Mouse (Mus musculus) midbrain, embryonic 11.5 days (tissue): Measurements from ENCODE around the gene Recql. TPM values are rescaled to one million over a fixed set of nuclear protein-coding genes. Genes with fewer than 3 reads are reported as not detected.
A peak's percentile ranks its signal among the peaks of the same experiment; 100 is the strongest.

Experiments used
- ATAC-seq: fragments of 200-750 bp; cut with Nextera tagmentation; 2 replicates; pipeline ENCODE4 v1.8.0; 2017; ENCODE audit warnings: moderate TSS enrichment, moderate library complexity; ENCODE audit not compliant: low FRiP score
- DNase-seq: peaks from one replicate; pipeline ENCODE4 v3.0.0; 2015; ENCODE audit warnings: low spot score; ENCODE audit errors: missing footprints
- H3K27ac ChIP-seq: fragments of 300-500 bp; sonication (generic); 2 replicates; pipeline ENCODE4 v1.5.1; 2014; ENCODE audit warnings: low read depth, low read length
- H3K27me3 ChIP-seq: fragments of 300-500 bp; sonication (generic); 2 replicates; pipeline ENCODE4 v1.6.1; 2014; ENCODE audit warnings: mild to moderate bottlenecking, low read length, moderate library complexity, mixed read lengths; ENCODE audit not compliant: control insufficient read depth, insufficient read depth
- H3K36me3 ChIP-seq: fragments of 300-500 bp; sonication (generic); 2 replicates; pipeline ENCODE4 v1.6.1; 2014; ENCODE audit warnings: mild to moderate bottlenecking, low read length, moderate library complexity, mixed read lengths; ENCODE audit not compliant: control insufficient read depth, insufficient read depth
- H3K4me1 ChIP-seq: fragments of 300-500 bp; sonication (generic); 2 replicates; pipeline ENCODE4 v1.6.1; 2014; ENCODE audit warnings: low read length; ENCODE audit not compliant: control insufficient read depth, insufficient read depth
- H3K4me2 ChIP-seq: fragments of 300-500 bp; sonication (generic); 2 replicates; pipeline ENCODE4 v1.6.1; 2014; ENCODE audit warnings: mild to moderate bottlenecking, moderate library complexity
- H3K4me3 ChIP-seq: fragments of 300-500 bp; sonication (generic); 2 replicates; pipeline ENCODE4 v1.5.1; 2014; ENCODE audit warnings: low read depth, low read length
- H3K9ac ChIP-seq: fragments of 300-500 bp; sonication (generic); 2 replicates; pipeline ENCODE4 v1.6.1; 2014; ENCODE audit warnings: low read length
- H3K9me3 ChIP-seq: fragments of 300-500 bp; sonication (generic); 2 replicates; pipeline ENCODE4 v1.6.1; 2016; ENCODE audit warnings: low read length; ENCODE audit not compliant: control insufficient read depth
- WGBS: fragments of 180-500 bp; shearing (Covaris S2); extraction: QIAGEN DNeasy Blood & Tissue Kit; methylation state at CpG from one replicate; pipeline ENCODE4 v1.1.7; 2014; 5-methylcytosine and 5-hydroxymethylcytosine counted together
- polyA plus RNA-seq: library from polyadenylated mRNA; unstranded; fragments of >200 nt; fragmentation: Nextera tagmentation; extraction: Ambion mirVana; gene quantifications from 2 replicates; pipeline ENCODE4 v1.2.1, GENCODE M21; 2014

Gene Recql
- polyA plus RNA-seq: 41.3 and 47.8 TPM in 2 replicates

DNA sequence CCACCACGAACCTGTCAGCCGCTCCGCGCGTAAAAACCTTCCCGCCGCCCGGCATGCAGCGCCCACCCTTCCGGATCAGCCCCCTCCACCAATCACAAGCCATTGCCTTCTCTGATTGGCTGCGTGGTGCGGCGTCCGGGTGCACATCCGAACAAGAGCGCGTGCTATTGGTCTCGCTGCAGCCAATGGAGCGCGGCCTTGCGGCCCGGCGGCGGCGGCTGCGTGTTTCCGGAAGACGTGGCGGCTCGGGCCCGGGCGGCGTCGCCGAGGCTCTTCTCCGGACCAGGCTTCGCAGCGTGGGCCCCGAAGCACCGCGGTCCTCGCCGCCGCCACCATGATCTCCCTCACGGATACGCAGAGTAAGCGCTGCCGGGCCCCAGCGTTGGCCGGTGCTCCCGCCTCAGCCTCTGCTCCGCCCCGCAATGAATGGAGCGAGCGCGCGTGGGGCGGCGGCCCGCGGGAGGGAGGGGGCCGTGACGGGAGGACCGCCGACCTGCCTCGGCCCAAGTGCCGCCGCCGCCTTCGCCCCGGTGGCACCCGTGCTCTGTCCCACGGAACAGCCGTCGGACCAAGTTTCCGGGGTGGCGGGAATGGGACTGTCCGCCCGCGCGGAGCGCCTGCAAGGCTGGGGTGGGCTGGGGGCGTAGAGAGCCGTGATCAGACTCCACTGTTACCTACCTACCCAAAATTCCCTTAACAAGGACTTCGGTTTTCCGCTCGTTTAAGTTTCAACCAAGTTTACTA, at the start of gene Recql, which contains the start of gene Golt1b:
Gene Recql (minus strand): TSS at position 77 of the 744 bp plus-strand sequence.
Gene Golt1b (plus strand): TSS at position 211 of the 744 bp plus-strand sequence.
- Histone ChIP-seq H3K4me2 (peak within 1 kb of the TSS; percentile 76), H3K9ac (peak within 1 kb of the TSS; percentile 88), H3K27ac (no peak within 1 kb of the TSS), H3K9me3 (no peaks in the 10 kb centered on the region), H3K36me3 (no peaks in the 10 kb centered on the region), H3K27me3 (no peaks in the 10 kb centered on the region), H3K4me1 (peaks cover 13% of the 10 kb centered on the region), H3K4me3 (peak within 1 kb of the TSS; percentile 96)
- DNase-seq (peak; percentile 100), ATAC-seq (peak; percentile 100)
- under 1% methylated on average over 86 of the region's 87 CpGs for WGBS

GRCm38 (mm10) chr6:142429072-142429471, 42.2 kb upstream of the Recql start:
- Histone ChIP-seq H3K4me2 (no peak overlapping the region), H3K27ac (no peak overlapping the region), H3K27me3 (no peaks in the 10 kb centered on the region), H3K9me3 (no peaks in the 10 kb centered on the region), H3K4me3 (no peak overlapping the region), H3K4me1 (no peaks in the 10 kb centered on the region), H3K9ac (no peak overlapping the region), H3K36me3 (no peaks in the 10 kb centered on the region)
- ATAC-seq (no peak), DNase-seq (no peak)

- DNase-seq (no peak), ATAC-seq (no peak)
- WGBS: 73% methylated on average over 7 of the region's 7 CpGs
These were observed 38.1 kb upstream of the Recql start for GRCm38 (mm10) chr6:142424976-142425375.

DNA sequence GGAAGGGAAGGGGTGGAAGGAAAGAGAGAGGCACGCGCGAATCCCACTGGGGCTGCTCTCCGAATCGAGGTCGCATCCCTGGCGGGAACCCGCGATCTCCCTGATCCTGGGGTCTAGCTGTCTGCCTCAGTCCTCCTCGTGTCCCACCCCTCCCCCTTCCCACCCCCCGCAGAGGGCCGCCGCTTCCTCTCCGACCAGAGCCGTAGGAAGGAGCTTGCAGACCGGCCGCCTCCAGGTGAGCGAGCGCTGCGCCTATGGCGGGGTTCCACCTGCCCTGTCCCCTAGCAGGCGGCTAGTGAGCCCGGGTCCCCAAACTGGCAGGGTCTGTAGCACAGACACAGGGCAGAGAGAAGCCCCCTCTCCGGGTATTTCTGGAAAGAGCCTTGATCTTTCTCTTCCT, 27.7 kb upstream of the Recql start:
- Histone ChIP-seq H3K36me3 (no peaks in the 10 kb centered on the region), H3K9me3 (no peaks in the 10 kb centered on the region), H3K4me1 (peaks cover 8% of the 10 kb centered on the region), H3K4me3 (peak overlapping the region; percentile 36), H3K27me3 (peaks cover 8% of the 10 kb centered on the region), H3K9ac (peak overlapping the region; percentile 57), H3K27ac (no peak overlapping the region), H3K4me2 (peak overlapping the region; percentile 60)
- ATAC-seq: peak; percentile 45; the same call in 1 of the 2 replicates
- WGBS: 5% methylated on average over 23 of the region's 24 CpGs
- peak; percentile 87 for DNase-seq

More at GRCm38 (mm10) chr6:142424976-142425375, 38.1 kb upstream of the Recql start:
- Histone ChIP-seq H3K36me3 (no peaks in the 10 kb centered on the region), H3K27me3 (no peaks in the 10 kb centered on the region), H3K9ac (no peak overlapping the region), H3K9me3 (no peaks in the 10 kb centered on the region), H3K4me2 (no peak overlapping the region), H3K4me3 (no peak overlapping the region), H3K27ac (no peak overlapping the region), H3K4me1 (no peaks in the 10 kb centered on the region)

DNA sequence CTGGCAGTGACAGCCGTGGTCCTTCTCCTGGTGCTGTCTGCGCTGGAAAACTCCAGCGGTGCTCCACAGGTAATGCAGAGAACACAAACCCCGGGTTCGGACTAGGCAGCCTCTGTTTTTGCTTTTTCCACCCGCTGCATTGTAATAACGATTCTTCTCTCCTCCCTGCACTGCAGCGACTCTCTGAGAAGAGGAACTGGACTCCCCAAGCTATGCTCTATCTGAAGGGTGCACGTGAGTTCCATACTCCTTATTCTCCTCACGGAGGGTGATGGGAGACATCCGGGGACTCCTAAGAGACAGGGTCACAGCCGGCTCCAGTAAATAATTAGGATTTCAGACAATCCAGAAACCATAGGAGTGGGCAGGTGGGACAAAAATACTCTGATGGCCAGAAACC, 27.0 kb upstream of the Recql start:
- Histone ChIP-seq H3K9ac (no peak overlapping the region), H3K27ac (no peak overlapping the region), H3K36me3 (no peaks in the 10 kb centered on the region), H3K4me3 (no peak overlapping the region; the same call in 1 of the 2 replicates), H3K27me3 (peaks cover 8% of the 10 kb centered on the region), H3K4me1 (peaks cover 8% of the 10 kb centered on the region), H3K4me2 (0 out of 2 replicates have a peak overlapping the region, but pooled peaks have one; percentile 60), H3K9me3 (no peaks in the 10 kb centered on the region)
- WGBS: 9% methylated on average over 12 of the region's 12 CpGs
- no peak for DNase-seq
- ATAC-seq: peak; percentile 30; the same call in 1 of the 2 replicates

- ATAC-seq (no peak), DNase-seq (no peak)
- no peak within 1 kb of the TSS for H3K27ac ChIP-seq
- H3K4me2 ChIP-seq: peak within 1 kb of the TSS; percentile 60
- peaks cover 8% of the 10 kb centered on the region for H3K27me3 ChIP-seq
- H3K36me3 ChIP-seq: no peaks in the 10 kb centered on the region
- H3K4me3 ChIP-seq: peak within 1 kb of the TSS; percentile 36; the same call in 1 of the 2 replicates
- no peaks in the 10 kb centered on the region for H3K9me3 ChIP-seq
- 74% methylated on average over 11 of the region's 11 CpGs for WGBS
- peaks cover 8% of the 10 kb centered on the region for H3K4me1 ChIP-seq
- H3K9ac ChIP-seq: peak within 1 kb of the TSS; percentile 57; the same call in 1 of the 2 replicates
These were observed 26.1 kb upstream of the Recql start, which contains the start of gene Spx for GRCm38 (mm10) chr6:142412906-142413491. Spx (plus strand) TSS chr6:142413441.

- WGBS: 7% methylated on average over 1 of the region's 1 CpGs
- Histone ChIP-seq H3K9me3 (no peaks in the 10 kb centered on the region), H3K27ac (no peak overlapping the region), H3K9ac (no peak overlapping the region), H3K4me1 (peaks cover 8% of the 10 kb centered on the region), H3K36me3 (no peaks in the 10 kb centered on the region), H3K27me3 (peaks cover 8% of the 10 kb centered on the region), H3K4me2 (no peak overlapping the region), H3K4me3 (no peak overlapping the region)
- ATAC-seq (peak; percentile 27; the same call in 1 of the 2 replicates), DNase-seq (no peak)
These were observed 24.3 kb upstream of the Recql start for GRCm38 (mm10) chr6:142411140-142411539.

GRCm38 (mm10) chr6:142395756-142396155, 8.9 kb upstream of the Recql start:
- Histone ChIP-seq H3K36me3 (peaks cover 7% of the 10 kb centered on the region; the same call in 1 of the 2 replicates), H3K4me3 (no peak overlapping the region), H3K4me1 (no peaks in the 10 kb centered on the region), H3K9me3 (no peaks in the 10 kb centered on the region), H3K4me2 (no peak overlapping the region), H3K27me3 (no peaks in the 10 kb centered on the region), H3K9ac (no peak overlapping the region), H3K27ac (no peak overlapping the region)
- DNase-seq (no peak), ATAC-seq (no peak)
- WGBS: 91% methylated on average over 6 of the region's 6 CpGs

GRCm38 (mm10) chr6:142394669-142395068, 7.8 kb upstream of the Recql start:
- Histone ChIP-seq H3K4me3 (no peak overlapping the region), H3K27ac (no peak overlapping the region), H3K9ac (no peak overlapping the region), H3K27me3 (no peaks in the 10 kb centered on the region), H3K9me3 (no peaks in the 10 kb centered on the region), H3K4me2 (no peak overlapping the region), H3K36me3 (peaks cover 7% of the 10 kb centered on the region; the same call in 1 of the 2 replicates), H3K4me1 (no peaks in the 10 kb centered on the region)
- ATAC-seq (no peak), DNase-seq (no peak)
- WGBS: 90% methylated on average over 5 of the region's 5 CpGs
